Mouse (Mus musculus): ENCODE results near the gene Soat2.

DNA sequence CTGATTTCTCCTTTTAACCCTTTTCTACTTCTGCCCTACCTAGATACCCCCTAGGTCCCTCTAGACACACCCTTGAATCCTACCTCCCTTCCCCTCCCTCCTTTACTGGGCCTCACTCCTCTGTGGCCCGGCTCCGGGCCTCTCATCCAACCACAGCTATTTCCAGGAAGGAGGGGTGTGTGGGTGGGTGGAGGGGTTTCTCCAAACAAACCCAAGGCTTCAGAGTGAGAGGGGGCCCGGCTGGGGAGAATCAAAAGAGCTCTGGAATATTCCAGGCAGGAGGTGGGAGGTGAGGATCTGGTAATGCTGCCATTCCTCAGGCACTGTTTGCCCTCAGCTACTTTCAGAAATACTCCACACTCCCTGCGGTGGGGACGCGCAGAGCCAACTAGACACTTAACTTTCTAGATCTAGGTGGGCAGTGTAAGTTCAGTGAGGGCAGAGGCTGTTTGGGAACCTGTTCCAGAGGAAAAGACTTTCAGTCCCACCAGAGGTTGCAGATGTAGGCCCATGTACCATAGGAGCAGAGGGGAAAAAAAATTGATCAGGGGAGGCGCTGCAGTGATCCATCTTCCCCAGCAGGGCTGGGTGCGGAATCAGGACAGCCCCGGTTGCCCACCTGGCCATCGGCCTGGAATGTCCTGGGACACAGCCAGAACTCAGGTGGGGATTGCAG lies 49.2 kb upstream of the Soat2 start:
- 0 out of 2 replicates have a peak, but pooled peaks have one; percentile 0 for TF ChIP-seq CTCF (IDR thresholded peaks at IDR 0.05; ENCODE audit: extremely low read depth, insufficient read depth, low read length)
- TF ChIP-seq POLR2A (IDR thresholded peaks at IDR 0.05; ENCODE audit: extremely low read depth, insufficient read depth, low read length): no peak
